ENCODE assay signal across 16 mouse cellular contexts in the genomic region with DNA sequence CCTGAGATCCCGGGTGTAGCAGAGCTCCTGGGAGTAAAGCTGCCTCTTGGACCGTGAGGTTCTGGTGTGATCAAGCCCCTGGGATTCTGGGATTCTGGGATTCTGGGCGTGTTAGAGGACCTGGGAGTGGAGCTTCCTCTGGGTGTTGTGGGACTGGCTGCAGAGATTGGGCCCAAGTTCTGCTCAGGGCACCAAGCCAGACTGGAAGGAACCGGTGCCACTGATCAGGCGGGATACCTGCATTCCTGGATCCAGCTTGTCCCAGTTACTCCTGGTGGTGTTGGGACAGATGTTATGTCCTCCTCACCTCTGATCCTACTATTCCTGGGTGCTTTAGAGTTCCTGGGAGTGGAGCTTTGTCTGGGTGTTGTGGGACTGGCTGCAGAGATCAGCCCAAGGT. TPM values are rescaled to one million over a fixed set of nuclear protein-coding genes. Genes with fewer than 3 reads are reported as not detected.
"Had no signal": no experiment of that assay in that cellular context is flagged by ENCODE, and none has a peak within 500 bp of the region (broad histone marks: within the 10 kb centered on the region; RNA-seq: fewer than 3 reads in every experiment).

No protein-coding gene starts in this region.

- H3K4me3 ChIP-seq: lung, embryonic 15.5 days; megakaryocyte, embryonic 14.5 days; midbrain, embryonic 13.5 days; midbrain, embryonic 15.5 days; neural tube, embryonic 12.5 days; stomach, embryonic 15.5 days had no signal

- H3K4me1 ChIP-seq: lung, embryonic 15.5 days; midbrain, embryonic 13.5 days; midbrain, embryonic 15.5 days; neural tube, embryonic 12.5 days; stomach, embryonic 15.5 days had no signal

- ATAC-seq: lung, postnatal 0 days; midbrain, embryonic 13.5 days; midbrain, embryonic 15.5 days had no signal

- H3K27ac ChIP-seq: lung, embryonic 15.5 days; macrophage; midbrain, embryonic 13.5 days; midbrain, embryonic 15.5 days; neural tube, embryonic 12.5 days; stomach, embryonic 15.5 days; stomach, postnatal 0 days had no signal

- H3K27me3 ChIP-seq: lung, embryonic 15.5 days; megakaryocyte, embryonic 14.5 days; midbrain, embryonic 13.5 days; midbrain, embryonic 15.5 days; neural tube, embryonic 12.5 days; stomach, embryonic 15.5 days had no signal

- DNase-seq: lung, postnatal 14 days; lung, postnatal 36 days; right cerebral cortex, postnatal 14 days; thymus, adult 2 months; thymus, postnatal 25 days; thymus, postnatal 4 days had no signal

- H3K36me3 ChIP-seq: midbrain, embryonic 15.5 days had no signal

- H3K4me2 ChIP-seq: lung, embryonic 15.5 days; midbrain, embryonic 11.5 days; midbrain, embryonic 13.5 days; midbrain, embryonic 15.5 days; neural tube, embryonic 12.5 days; stomach, embryonic 15.5 days had no signal

- H3K9me3 ChIP-seq: lung, embryonic 15.5 days; megakaryocyte, embryonic 14.5 days; midbrain, embryonic 13.5 days; midbrain, embryonic 15.5 days; neural tube, embryonic 12.5 days; stomach, embryonic 15.5 days had no signal

- H3K9ac ChIP-seq: lung, embryonic 15.5 days; midbrain, embryonic 13.5 days; midbrain, embryonic 15.5 days; neural tube, embryonic 12.5 days; stomach, embryonic 15.5 days had no signal

RNA-seq across cellular contexts. Expression of gene Fam171b, which starts 59.4 kb away (rescaled TPM):
- polyA plus RNA-seq: macrophage had no signal
